Mouse (Mus musculus): ENCODE measurements around the gene Postn. TPM values are rescaled to one million over a fixed set of nuclear protein-coding genes. Genes with fewer than 3 reads are reported as not detected.

Gene Postn
- polyA plus RNA-seq, 1 experiment: 4.6 TPM

DNA sequence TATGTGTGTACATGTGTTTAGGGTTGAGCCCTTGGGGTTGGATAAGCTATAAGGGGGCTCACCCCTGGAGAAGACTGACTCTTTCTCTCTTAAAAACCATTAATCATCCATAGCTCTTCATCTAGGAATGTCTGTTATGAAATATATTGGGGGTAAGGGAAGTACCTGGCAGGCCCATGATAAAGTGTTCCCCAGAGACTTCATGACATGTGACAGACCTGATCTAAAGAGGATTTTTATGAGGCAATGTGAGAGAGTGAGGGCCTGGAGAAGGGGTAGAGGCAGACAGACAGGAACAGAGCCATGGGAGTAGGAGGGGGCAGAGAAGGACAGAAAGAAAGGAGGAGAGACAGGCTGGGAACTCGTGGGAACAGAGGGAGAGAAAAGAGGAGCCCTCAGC, 53.5 kb downstream of the Postn start:
- Histone ChIP-seq H3K4me3 (ENCODE audit: insufficient read depth, low read length) (no peak overlapping the region), H3K27ac (ENCODE audit: insufficient read depth, low read depth, low read length) (no peak overlapping the region), H3K4me1 (ENCODE audit: control insufficient read depth, insufficient read depth, low read length) (no peaks in the 10 kb centered on the region)
- no peak for TF ChIP-seq CTCF (IDR thresholded peaks at IDR 0.05; ENCODE audit: low read depth, low read length)
- no peak for TF ChIP-seq POLR2A (IDR thresholded peaks at IDR 0.05; ENCODE audit: borderline replicate concordance, low read depth, low read length)

DNA sequence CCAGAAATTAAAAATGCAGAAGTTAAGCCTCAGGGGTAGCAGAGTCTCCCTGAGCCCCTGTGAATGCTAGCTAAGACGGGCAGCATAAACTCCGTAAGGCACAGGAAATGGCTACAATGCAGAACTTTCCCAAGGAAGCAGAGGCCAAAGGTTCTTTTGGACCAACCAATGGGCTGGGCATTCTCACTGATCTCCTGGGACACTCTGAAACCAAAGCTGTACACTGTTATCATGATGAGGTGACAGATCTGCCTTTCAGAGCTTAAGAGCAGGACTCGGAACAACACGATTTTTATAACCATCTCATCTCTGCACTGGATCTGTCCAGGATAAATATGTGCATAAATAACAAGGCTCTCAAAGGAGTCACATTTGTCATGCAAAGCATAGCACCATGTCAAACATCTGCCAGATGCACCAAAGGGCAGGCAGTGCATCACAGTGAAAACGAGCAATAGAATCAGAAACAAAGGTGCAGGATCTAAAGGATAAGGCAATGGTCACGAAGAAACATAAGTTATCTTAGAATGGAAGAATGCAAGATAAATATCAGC, 57.0 kb downstream of the Postn start:
- no peak overlapping the region for H3K27ac ChIP-seq (ENCODE audit: insufficient read depth, low read depth, low read length)
- no peak overlapping the region for H3K4me3 ChIP-seq (ENCODE audit: insufficient read depth, low read length)
- TF ChIP-seq POLR2A (IDR thresholded peaks at IDR 0.05; ENCODE audit: borderline replicate concordance, low read depth, low read length) (no peak), CTCF (IDR thresholded peaks at IDR 0.05; ENCODE audit: low read depth, low read length) (no peak)
- no peaks in the 10 kb centered on the region for H3K4me1 ChIP-seq (ENCODE audit: control insufficient read depth, insufficient read depth, low read length)

DNA sequence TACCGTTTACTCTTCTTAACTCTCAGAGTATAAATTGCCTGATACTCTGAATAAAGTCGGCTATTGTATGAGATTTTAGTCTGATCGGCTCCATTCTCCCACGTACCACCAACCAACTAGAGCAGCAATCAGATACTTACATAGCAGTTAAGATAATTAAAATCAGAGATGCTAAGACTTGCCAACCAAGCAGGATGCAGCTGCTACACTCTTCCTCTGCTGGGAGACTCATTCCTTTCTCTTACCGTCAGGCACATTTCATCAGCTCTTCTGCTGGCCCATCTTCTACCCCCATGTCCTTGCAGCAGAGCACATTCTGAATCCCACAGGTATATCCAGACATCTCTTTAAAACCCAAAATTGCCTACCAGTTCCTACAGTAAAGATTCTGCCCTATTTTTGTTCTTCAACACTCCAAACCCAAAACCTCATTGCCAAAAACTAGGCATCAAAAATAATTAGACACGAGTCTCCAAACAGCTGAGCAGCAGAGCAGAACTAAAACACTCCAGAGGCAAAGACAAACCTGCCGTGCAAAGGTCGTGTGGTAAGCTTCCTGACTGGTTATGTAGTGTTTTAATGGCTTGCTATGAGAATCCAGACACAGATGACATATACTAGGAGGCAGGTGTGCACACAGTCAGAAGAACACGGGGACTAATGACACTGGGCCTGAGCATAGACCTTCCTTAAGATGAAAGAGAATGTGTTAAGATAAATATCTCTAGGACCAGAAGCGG, 59.5 kb downstream of the Postn start:
- H3K27ac ChIP-seq (ENCODE audit: insufficient read depth, low read depth, low read length): no peak overlapping the region
- no peak for TF ChIP-seq POLR2A (IDR thresholded peaks at IDR 0.05; ENCODE audit: borderline replicate concordance, low read depth, low read length)
- TF ChIP-seq CTCF (IDR thresholded peaks at IDR 0.05; ENCODE audit: low read depth, low read length): no peak

DNA sequence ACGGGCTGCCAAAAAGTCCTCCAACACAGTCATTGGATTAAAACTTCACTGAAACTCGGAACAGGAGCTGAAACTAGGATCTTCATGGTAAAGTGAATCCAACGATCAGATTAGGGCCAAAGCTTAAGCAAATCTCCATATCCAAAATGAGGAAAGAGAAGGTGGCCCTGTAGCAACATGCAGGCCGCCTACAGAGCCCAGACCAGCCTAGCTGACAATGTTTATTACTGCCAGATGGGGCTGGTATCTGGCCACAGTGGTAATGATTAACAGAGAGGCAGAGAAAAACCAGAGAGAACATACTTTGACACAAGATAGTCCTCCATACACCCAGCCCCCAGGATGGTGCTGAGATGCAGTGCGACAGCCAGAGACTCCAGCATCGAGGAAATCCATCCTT, 60.1 kb downstream of the Postn start:
- no peaks in the 10 kb centered on the region for H3K4me1 ChIP-seq (ENCODE audit: control insufficient read depth, insufficient read depth, low read length)
- no peak for TF ChIP-seq CTCF (IDR thresholded peaks at IDR 0.05; ENCODE audit: low read depth, low read length)
- TF ChIP-seq POLR2A (IDR thresholded peaks at IDR 0.05; ENCODE audit: borderline replicate concordance, low read depth, low read length): no peak
- H3K4me3 ChIP-seq (ENCODE audit: insufficient read depth, low read length): no peak overlapping the region
- no peak overlapping the region for H3K27ac ChIP-seq (ENCODE audit: insufficient read depth, low read depth, low read length)

More for the DNA sequence above, 59.5 kb downstream of the Postn start:
- Histone ChIP-seq H3K4me1 (ENCODE audit: control insufficient read depth, insufficient read depth, low read length) (no peaks in the 10 kb centered on the region), H3K4me3 (ENCODE audit: insufficient read depth, low read length) (no peak overlapping the region)

DNA sequence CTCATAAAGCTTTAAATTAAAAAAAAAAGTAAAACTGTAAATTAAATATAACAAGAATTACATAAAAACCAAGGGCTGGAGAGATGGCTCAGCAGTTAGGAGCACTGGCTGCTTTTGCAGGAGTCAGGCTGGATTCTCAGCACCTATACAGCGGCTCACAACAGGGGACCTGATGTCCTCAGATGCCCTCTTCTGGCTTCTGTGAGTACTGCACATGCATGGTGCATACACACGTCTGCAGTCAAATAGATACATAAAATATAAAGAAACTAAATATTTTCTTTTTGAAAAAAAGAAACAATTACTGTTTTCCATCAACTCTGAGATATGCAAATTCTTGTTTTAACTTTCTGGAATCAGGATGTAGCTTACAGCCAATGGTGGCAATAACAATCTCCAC, 60.8 kb downstream of the Postn start:
- TF ChIP-seq CTCF (IDR thresholded peaks at IDR 0.05; ENCODE audit: low read depth, low read length): no peak
- TF ChIP-seq POLR2A (IDR thresholded peaks at IDR 0.05; ENCODE audit: borderline replicate concordance, low read depth, low read length): no peak
- Histone ChIP-seq H3K4me3 (ENCODE audit: insufficient read depth, low read length) (no peak overlapping the region), H3K27ac (ENCODE audit: insufficient read depth, low read depth, low read length) (no peak overlapping the region), H3K4me1 (ENCODE audit: control insufficient read depth, insufficient read depth, low read length) (no peaks in the 10 kb centered on the region)

DNA sequence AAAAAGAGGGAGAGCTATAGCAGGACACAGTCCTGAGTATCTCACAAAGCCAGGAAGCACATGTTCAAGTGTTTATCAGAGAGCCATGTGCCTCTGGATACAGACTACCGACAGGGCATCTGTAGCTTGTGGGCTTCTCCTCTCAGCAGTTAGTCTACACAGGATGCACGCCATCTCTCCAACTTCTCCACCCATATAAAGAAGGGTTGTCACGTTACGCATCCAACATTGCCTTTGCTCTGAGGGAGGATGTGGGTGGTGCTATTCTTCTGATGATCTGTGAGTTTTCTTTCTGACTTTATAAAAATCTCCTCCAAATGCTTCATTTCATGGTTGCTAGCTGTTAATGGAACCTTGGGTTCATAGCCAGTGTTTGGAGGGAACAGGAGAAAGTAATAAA, 63.2 kb downstream of the Postn start:
- H3K4me3 ChIP-seq (ENCODE audit: insufficient read depth, low read length): no peak overlapping the region
- no peak overlapping the region for H3K27ac ChIP-seq (ENCODE audit: insufficient read depth, low read depth, low read length)
- TF ChIP-seq POLR2A (IDR thresholded peaks at IDR 0.05; ENCODE audit: borderline replicate concordance, low read depth, low read length) (no peak), CTCF (IDR thresholded peaks at IDR 0.05; ENCODE audit: low read depth, low read length) (no peak)
- no peaks in the 10 kb centered on the region for H3K4me1 ChIP-seq (ENCODE audit: control insufficient read depth, insufficient read depth, low read length)

GRCm38 (mm10) chr3:54431663-54432062, 70.8 kb downstream of the Postn start:
- TF ChIP-seq POLR2A (IDR thresholded peaks at IDR 0.05; ENCODE audit: borderline replicate concordance, low read depth, low read length): no peak
- no peak for TF ChIP-seq CTCF (IDR thresholded peaks at IDR 0.05; ENCODE audit: low read depth, low read length)
- H3K4me1 ChIP-seq (ENCODE audit: control insufficient read depth, insufficient read depth, low read length): no peaks in the 10 kb centered on the region
- no peak overlapping the region for H3K4me3 ChIP-seq (ENCODE audit: insufficient read depth, low read length)
- H3K27ac ChIP-seq (ENCODE audit: insufficient read depth, low read depth, low read length): no peak overlapping the region

GRCm38 (mm10) chr3:54432167-54432566, 71.3 kb downstream of the Postn start:
- no peak overlapping the region for H3K4me3 ChIP-seq (ENCODE audit: insufficient read depth, low read length)
- H3K27ac ChIP-seq (ENCODE audit: insufficient read depth, low read depth, low read length): no peak overlapping the region
- no peaks in the 10 kb centered on the region for H3K4me1 ChIP-seq (ENCODE audit: control insufficient read depth, insufficient read depth, low read length)
- no peak for TF ChIP-seq CTCF (IDR thresholded peaks at IDR 0.05; ENCODE audit: low read depth, low read length)
- no peak for TF ChIP-seq POLR2A (IDR thresholded peaks at IDR 0.05; ENCODE audit: borderline replicate concordance, low read depth, low read length)

- no peak for TF ChIP-seq POLR2A (IDR thresholded peaks at IDR 0.05; ENCODE audit: borderline replicate concordance, low read depth, low read length)
- no peaks in the 10 kb centered on the region for H3K4me1 ChIP-seq (ENCODE audit: control insufficient read depth, insufficient read depth, low read length)
- no peak overlapping the region for H3K4me3 ChIP-seq (ENCODE audit: insufficient read depth, low read length)
- no peak overlapping the region for H3K27ac ChIP-seq (ENCODE audit: insufficient read depth, low read depth, low read length)
Observed at GRCm38 (mm10) chr3:54432605-54433004, 71.7 kb downstream of the Postn start.

DNA sequence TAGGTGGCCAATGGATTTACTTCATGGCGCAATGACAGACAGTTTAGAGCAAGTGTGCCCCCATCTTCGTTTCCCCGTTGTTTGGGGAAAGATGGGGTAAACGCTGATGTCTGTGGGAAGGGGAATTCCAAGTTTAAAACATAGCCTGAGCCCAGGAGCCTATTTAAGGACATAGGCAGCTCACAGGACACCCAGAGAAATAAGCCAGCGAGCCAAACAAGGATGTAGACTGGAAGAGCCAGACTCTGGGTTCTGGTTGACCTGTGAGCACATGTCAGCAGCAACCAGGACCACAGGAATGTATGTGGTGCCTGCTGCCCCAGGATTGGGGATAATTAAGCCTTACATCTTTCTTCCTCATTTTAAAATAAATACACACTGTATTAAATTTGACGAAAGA, 73.7 kb downstream of the Postn start:
- Histone ChIP-seq H3K4me3 (ENCODE audit: insufficient read depth, low read length) (no peak overlapping the region), H3K4me1 (ENCODE audit: control insufficient read depth, insufficient read depth, low read length) (no peaks in the 10 kb centered on the region), H3K27ac (ENCODE audit: insufficient read depth, low read depth, low read length) (no peak overlapping the region)
- TF ChIP-seq POLR2A (IDR thresholded peaks at IDR 0.05; ENCODE audit: borderline replicate concordance, low read depth, low read length): no peak
- no peak for TF ChIP-seq CTCF (IDR thresholded peaks at IDR 0.05; ENCODE audit: low read depth, low read length)

Data from bone marrow macrophage, adult 2 months (primary cell).